Mouse (Mus musculus): ENCODE measurements at regions not wholly inside any gene's neighbourhood (a gene's known extent, or its start where the extent isn't known, plus 50 kb on each side); places are given as distances from the start of the nearest gene placed in this dataset.
A peak's percentile ranks its signal among the peaks of the same experiment; 100 is the strongest.

DNA sequence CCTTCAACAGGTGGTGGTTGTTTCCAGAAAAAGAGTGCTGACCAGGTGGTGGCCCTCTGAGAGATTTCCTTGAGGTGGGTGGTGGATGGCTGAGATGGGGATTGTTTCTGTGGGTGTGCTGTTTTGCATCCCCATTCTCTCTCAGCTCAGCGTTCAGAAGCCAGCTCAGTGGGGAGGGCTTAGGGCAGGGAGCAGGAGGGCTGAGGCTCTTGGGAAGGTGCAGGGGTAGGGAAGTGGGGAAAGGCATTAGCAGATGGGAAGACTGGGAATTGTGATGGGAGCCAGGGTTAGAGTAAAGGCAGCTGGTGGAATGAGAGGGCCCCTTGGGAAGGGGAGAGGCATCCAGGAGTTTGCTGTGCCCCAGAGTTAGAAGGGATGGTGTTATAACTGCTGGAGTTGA lies 72.3 kb upstream of the Gjb5 start:
- H3K27ac ChIP-seq (ENCODE audit: low read depth), result no peak overlapping the region
- WGBS, result 9% methylated on average over 1 of the region's 1 CpGs
- no peak overlapping the region for H3K9ac ChIP-seq
- DNase-seq, result no peak
- peaks cover 3% of the 10 kb centered on the region; the same call in 1 of the 2 replicates for H3K9me3 ChIP-seq (ENCODE audit: low read depth, low read length)
- no peaks in the 10 kb centered on the region for H3K27me3 ChIP-seq (ENCODE audit: insufficient read depth, low read length)
- no peak overlapping the region for H3K4me2 ChIP-seq
- ATAC-seq (ENCODE audit: insufficient read depth), result no peak
- no peak overlapping the region for H3K4me3 ChIP-seq (ENCODE audit: low read depth, low read length)
- H3K36me3 ChIP-seq (ENCODE audit: insufficient read depth), result no peaks in the 10 kb centered on the region
- no peak for TF ChIP-seq CTCF (IDR thresholded peaks at IDR 0.05; ENCODE audit: low read depth)
- H3K4me1 ChIP-seq (ENCODE audit: insufficient read depth), result no peaks in the 10 kb centered on the region

DNA sequence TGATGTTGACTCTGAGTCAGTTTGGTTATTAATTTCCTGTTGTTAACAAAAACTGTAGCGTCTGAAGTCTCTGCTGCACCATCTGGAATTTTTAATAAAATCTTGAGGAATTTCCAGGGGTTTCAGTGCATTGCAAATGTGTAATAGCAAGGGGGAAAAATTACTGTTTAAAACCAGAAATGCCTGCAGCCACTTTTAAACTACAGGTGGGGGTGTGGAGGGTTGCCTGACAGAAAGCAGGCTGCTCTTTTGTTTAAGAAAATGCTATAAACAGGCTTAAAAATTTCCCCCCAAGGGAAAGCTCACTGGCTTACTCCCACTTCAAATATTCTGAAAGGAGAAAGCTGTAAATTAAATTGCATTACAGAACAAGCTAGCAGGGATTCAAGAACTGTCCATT lies 71.8 kb upstream of the Gjb5 start:
- DNase-seq (no peak), ATAC-seq (ENCODE audit: insufficient read depth) (no peak)
- no peaks in the 10 kb centered on the region for H3K27me3 ChIP-seq (ENCODE audit: insufficient read depth, low read length)
- no peak overlapping the region for H3K27ac ChIP-seq (ENCODE audit: low read depth)
- no peaks in the 10 kb centered on the region for H3K36me3 ChIP-seq (ENCODE audit: insufficient read depth)
- no peak overlapping the region for H3K4me2 ChIP-seq
- H3K4me1 ChIP-seq (ENCODE audit: insufficient read depth), result no peaks in the 10 kb centered on the region
- H3K9ac ChIP-seq, result no peak overlapping the region
- WGBS, result 28% methylated on average over 1 of the region's 1 CpGs
- no peak for TF ChIP-seq CTCF (IDR thresholded peaks at IDR 0.05; ENCODE audit: low read depth)
- peaks cover 3% of the 10 kb centered on the region; the same call in 1 of the 2 replicates for H3K9me3 ChIP-seq (ENCODE audit: low read depth, low read length)
- H3K4me3 ChIP-seq (ENCODE audit: low read depth, low read length), result no peak overlapping the region

DNA sequence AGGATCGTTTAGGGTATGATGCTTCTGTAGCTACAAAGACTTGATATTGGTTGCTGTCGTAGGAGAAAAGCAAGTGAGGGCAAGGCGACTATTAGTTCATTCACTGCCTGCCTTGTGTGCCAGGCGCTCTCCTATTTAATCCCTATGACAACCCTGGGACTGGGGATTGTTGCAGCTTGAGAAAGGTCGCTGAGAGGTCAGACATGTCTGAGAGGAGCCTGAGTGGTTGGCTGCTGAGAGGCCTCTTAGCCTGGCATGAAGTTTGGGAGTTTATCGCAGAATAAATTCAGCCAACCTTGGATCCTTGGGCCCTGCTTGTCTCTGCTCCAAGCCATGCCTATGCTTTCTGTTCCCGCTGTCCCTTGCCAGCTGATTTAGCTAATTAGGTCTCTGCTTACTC lies 65.9 kb upstream of the Gjb5 start:
- Histone ChIP-seq H3K36me3 (ENCODE audit: insufficient read depth) (no peaks in the 10 kb centered on the region), H3K4me2 (no peak overlapping the region), H3K9me3 (ENCODE audit: low read depth, low read length) (peaks cover under 1% of the 10 kb centered on the region; the same call in 1 of the 2 replicates), H3K9ac (no peak overlapping the region), H3K4me3 (ENCODE audit: low read depth, low read length) (no peak overlapping the region), H3K27me3 (ENCODE audit: insufficient read depth, low read length) (no peaks in the 10 kb centered on the region), H3K27ac (ENCODE audit: low read depth) (no peak overlapping the region), H3K4me1 (ENCODE audit: insufficient read depth) (no peaks in the 10 kb centered on the region)
- 64% methylated on average over 7 of the region's 7 CpGs for WGBS
- DNase-seq, result no peak
- TF ChIP-seq CTCF (IDR thresholded peaks at IDR 0.05; ENCODE audit: low read depth), result no peak
- ATAC-seq (ENCODE audit: insufficient read depth), result no peak

DNA sequence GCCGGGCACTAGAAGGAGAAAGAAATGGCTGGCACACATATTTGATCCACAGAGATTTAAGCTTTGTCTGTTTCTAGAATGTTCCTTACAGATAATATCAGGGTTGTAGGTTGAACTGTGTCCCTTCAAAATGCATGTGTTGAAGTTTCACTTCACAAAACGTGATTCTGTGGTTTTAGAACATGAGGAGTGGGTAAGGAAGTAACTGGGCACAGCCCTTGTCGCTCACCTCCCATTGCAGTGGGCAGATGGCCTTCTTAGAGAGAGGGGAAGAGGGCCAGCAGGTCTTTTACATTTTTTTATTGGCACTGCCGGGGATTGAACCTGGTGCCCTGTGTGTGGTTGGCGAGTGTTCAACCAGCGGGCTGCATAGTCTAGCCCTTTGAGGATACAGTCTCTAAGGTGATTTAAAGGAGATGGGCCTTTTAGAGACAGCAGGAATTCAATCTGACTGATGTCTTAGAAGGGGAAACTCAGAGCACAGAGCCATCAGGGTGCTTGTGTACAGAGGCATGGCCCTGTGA lies 64.0 kb upstream of the Gjb5 start:
- ATAC-seq (ENCODE audit: insufficient read depth), result no peak
- H3K4me2 ChIP-seq, result no peak overlapping the region
- 82% methylated on average over 6 of the region's 6 CpGs for WGBS
- H3K27ac ChIP-seq (ENCODE audit: low read depth), result no peak overlapping the region
- H3K27me3 ChIP-seq (ENCODE audit: insufficient read depth, low read length), result no peaks in the 10 kb centered on the region
- no peak overlapping the region for H3K9ac ChIP-seq
- H3K4me3 ChIP-seq (ENCODE audit: low read depth, low read length), result no peak overlapping the region
- DNase-seq, result no peak
- no peaks in the 10 kb centered on the region for H3K36me3 ChIP-seq (ENCODE audit: insufficient read depth)
- no peaks in the 10 kb centered on the region for H3K9me3 ChIP-seq (ENCODE audit: low read depth, low read length)
- H3K4me1 ChIP-seq (ENCODE audit: insufficient read depth), result peaks cover 5% of the 10 kb centered on the region; the same call in 1 of the 2 replicates
- TF ChIP-seq CTCF (IDR thresholded peaks at IDR 0.05; ENCODE audit: low read depth), result no peak

DNA sequence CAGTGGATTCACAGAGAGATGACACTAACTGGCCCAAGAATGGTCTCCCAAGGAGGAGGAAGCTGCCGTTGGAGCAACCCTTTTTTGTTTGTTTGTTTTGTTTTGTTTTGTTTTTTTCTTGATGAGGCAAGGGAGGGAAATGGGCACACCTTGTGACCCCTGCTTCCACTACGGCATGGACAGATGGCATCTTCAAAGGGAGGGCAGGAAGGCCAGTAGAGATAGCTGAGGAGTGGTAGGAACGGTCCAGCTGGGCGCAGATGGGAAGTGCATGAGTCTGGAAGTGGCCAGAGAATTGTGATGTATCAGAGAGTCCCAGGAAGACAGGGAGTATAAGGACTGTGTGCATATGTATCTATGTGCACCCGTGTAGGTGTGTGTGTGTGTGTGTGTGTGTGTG lies 63.1 kb upstream of the Gjb5 start:
- no peak overlapping the region for H3K4me3 ChIP-seq (ENCODE audit: low read depth, low read length)
- peaks cover 5% of the 10 kb centered on the region; the same call in 1 of the 2 replicates for H3K4me1 ChIP-seq (ENCODE audit: insufficient read depth)
- no peak overlapping the region for H3K27ac ChIP-seq (ENCODE audit: low read depth)
- ATAC-seq (ENCODE audit: insufficient read depth), result no peak
- H3K27me3 ChIP-seq (ENCODE audit: insufficient read depth, low read length), result no peaks in the 10 kb centered on the region
- no peaks in the 10 kb centered on the region for H3K9me3 ChIP-seq (ENCODE audit: low read depth, low read length)
- no peak for TF ChIP-seq CTCF (IDR thresholded peaks at IDR 0.05; ENCODE audit: low read depth)
- WGBS, result 59% methylated on average over 5 of the region's 5 CpGs
- H3K36me3 ChIP-seq (ENCODE audit: insufficient read depth), result no peaks in the 10 kb centered on the region
- DNase-seq, result no peak
- no peak overlapping the region for H3K9ac ChIP-seq
- no peak overlapping the region for H3K4me2 ChIP-seq

DNA sequence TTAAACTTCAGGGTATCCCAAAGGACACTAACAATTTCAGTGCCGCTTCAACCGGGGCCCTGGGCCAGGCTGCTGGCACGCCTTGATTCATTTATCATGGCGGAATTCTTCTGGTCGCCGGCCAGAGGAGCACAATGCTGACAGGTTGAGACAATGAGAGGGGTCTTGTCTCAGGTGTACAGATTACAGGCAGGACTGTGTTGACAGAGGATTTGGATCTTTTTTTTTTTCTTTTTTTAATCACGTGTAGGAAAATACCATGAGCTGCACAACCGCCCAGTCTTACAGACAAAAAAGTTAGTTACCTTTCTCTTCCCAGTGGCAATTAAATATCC lies 61.8 kb upstream of the Gjb5 start:
- DNase-seq (no peak), ATAC-seq (ENCODE audit: insufficient read depth) (no peak)
- 0 out of 2 replicates have a peak overlapping the region, but pooled peaks have one; percentile 23 for H3K4me2 ChIP-seq
- no peaks in the 10 kb centered on the region for H3K27me3 ChIP-seq (ENCODE audit: insufficient read depth, low read length)
- peak overlapping the region; percentile 42; the same call in 1 of the 2 replicates for H3K27ac ChIP-seq (ENCODE audit: low read depth)
- no peak overlapping the region for H3K4me3 ChIP-seq (ENCODE audit: low read depth, low read length)
- H3K36me3 ChIP-seq (ENCODE audit: insufficient read depth), result no peaks in the 10 kb centered on the region
- H3K9ac ChIP-seq, result no peak overlapping the region
- WGBS, result 23% methylated on average over 8 of the region's 8 CpGs
- peaks cover 5% of the 10 kb centered on the region; the same call in 1 of the 2 replicates for H3K4me1 ChIP-seq (ENCODE audit: insufficient read depth)
- TF ChIP-seq CTCF (IDR thresholded peaks at IDR 0.05; ENCODE audit: low read depth), result no peak
- no peaks in the 10 kb centered on the region for H3K9me3 ChIP-seq (ENCODE audit: low read depth, low read length)

DNA sequence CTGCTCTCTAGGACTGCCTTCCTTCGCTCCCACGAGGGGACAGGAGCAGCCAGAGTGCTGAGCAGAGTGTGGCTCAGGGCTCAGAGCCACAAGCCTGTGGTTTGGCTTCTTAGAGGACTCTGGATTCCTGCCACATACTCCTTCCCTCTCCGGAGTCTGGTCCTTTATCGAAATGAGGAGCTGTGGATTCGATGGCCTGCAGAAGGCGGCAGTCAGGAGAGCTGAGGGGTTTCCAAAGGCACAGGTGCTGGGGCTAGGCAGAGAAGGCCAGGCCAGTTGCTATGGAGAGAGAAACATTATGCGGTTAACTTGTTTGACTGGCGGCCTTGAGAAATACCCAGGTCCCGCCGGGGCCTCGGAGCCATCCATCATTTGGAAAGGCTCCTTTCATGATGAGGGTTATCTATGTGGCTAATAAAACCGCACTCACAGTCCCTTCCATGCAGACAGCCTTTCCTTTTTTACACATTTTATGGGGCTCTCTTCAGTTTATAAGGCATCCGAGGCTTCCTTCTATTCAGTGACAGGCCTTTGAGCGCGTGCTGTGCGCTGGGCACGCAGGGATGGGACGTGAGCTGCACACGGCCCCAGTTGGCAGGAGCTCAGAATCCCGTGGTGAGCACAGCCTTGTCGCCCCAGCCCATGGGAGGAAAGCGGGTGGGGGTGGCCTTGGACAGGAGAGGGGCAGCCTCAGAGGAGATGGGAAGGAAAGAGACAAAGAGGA lies 61.2 kb upstream of the Gjb5 start:
- H3K4me3 ChIP-seq (ENCODE audit: low read depth, low read length), result no peak overlapping the region
- 0 out of 2 replicates have a peak overlapping the region, but pooled peaks have one; percentile 23 for H3K4me2 ChIP-seq
- ATAC-seq (ENCODE audit: insufficient read depth), result peak; percentile 58

More for the DNA sequence above, 61.2 kb upstream of the Gjb5 start:
- H3K27me3 ChIP-seq (ENCODE audit: insufficient read depth, low read length), result no peaks in the 10 kb centered on the region
- WGBS, result 4% methylated on average over 22 of the region's 22 CpGs
- H3K9ac ChIP-seq, result no peak overlapping the region
- H3K27ac ChIP-seq (ENCODE audit: low read depth), result peak overlapping the region; percentile 42; the same call in 1 of the 2 replicates
- no peak for TF ChIP-seq CTCF (IDR thresholded peaks at IDR 0.05; ENCODE audit: low read depth)
- DNase-seq, result peak; percentile 79
- no peaks in the 10 kb centered on the region for H3K9me3 ChIP-seq (ENCODE audit: low read depth, low read length)
- H3K4me1 ChIP-seq (ENCODE audit: insufficient read depth), result peaks cover 5% of the 10 kb centered on the region
- H3K36me3 ChIP-seq (ENCODE audit: insufficient read depth), result no peaks in the 10 kb centered on the region
